Mouse (Mus musculus) thymus, adult 18-20 months (tissue): ENCODE results near the gene Slc25a45.
A peak's percentile ranks its signal among the peaks of the same experiment; 100 is the strongest.

Source experiments
- DNase-seq, 2 experiments: peaks; one replicate each; pipeline ENCODE4 v3.0.0; 2022; ENCODE audit warnings: mixed read lengths in 2 of 2

Gene Slc25a45

GRCm38 (mm10) chr19:5877618-5878361, at the start of gene Slc25a45:
Slc25a45 (plus strand) TSS chr19:5877808.
- peak; percentile 66 to 71 for DNase-seq

- DNase-seq, result no peak
Observed at GRCm38 (mm10) chr19:5828155-5828554, 49.5 kb upstream of the Slc25a45 start.

DNA sequence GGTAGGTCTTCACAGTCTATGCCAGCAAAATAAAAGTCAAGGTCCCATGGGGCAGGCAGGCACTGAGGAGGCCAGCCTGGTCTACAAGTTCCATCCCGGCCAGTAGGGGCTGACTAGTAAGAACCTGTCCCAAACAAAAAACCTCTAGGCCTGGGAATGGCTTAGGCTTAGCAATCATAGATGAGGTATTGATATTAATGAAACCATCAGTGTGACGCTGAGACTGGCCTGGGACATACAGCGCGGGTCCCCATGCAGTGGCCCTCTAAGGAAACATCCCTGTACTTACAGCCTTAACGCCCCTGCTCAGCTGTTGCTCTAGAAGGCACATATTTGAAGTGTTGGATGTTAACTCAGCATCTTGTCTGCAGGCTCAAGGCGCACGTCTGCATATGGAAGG, 48.7 kb upstream of the Slc25a45 start:
- DNase-seq, result no peak

- DNase-seq, result no peak
Observed at GRCm38 (mm10) chr19:5829958-5830615, 47.5 kb upstream of the Slc25a45 start.

- DNase-seq, result no peak
Observed at GRCm38 (mm10) chr19:5830776-5831175, 46.8 kb upstream of the Slc25a45 start.

DNA sequence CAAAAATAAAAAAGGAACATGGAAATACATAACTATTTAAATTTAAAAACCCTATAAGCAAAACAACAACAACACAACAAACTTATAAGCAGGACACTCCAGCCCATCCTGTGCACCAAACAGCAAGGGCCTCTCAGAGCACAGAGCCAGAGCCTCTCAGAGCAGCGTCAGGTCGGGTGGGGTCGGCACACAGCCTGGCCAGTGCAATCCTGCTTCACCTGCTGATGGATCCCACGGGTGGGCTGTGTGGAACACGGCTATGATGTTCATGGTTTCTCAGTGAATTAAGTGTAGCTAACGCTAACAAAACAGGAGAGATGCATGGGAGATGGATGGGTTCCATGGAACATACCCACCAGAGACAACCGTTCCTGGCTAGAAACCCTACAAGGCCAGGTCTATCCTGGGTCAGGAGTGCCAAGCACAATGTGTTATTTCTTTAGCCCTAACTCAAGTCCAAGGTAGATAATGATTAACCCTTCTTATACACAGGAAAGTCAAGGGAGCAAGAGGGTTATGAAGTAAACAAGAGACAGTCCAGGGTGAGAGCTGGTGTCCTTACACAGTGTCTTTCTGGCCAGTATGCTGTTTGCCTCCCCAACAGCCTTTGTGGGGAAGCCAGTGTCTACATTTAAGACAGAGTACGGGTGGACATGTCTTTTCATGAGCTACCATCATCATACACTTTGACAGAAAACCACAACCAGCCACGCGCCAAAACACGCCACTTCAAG, 46.2 kb upstream of the Slc25a45 start:
- no peak for DNase-seq

- DNase-seq, result no peak
Observed at GRCm38 (mm10) chr19:5831958-5832320, 45.7 kb upstream of the Slc25a45 start.

DNA sequence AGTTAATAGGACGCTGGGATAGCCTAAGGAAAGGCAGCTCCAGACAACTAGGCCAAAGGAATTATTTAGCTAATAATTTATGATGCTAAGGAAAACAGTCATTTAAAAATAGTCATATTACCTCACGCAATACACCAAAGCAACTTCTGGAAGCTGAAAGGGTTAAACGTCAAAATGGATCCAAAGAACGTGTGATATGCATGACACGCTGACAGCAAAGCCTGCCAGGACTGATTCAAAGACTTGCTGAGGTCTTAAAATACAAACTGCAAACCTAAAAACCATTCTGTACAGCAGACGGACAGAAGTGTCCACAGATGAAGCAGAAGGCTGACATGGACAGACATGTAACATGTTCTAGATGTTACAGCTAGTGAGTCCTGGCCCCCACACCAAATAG, 45.3 kb upstream of the Slc25a45 start:
- no peak for DNase-seq

GRCm38 (mm10) chr19:5833287-5834100, 44.1 kb upstream of the Slc25a45 start:
- no peak for DNase-seq

- DNase-seq, result no peak
Observed at GRCm38 (mm10) chr19:5834260-5834925, 43.2 kb upstream of the Slc25a45 start.

- DNase-seq, result no peak
Observed at GRCm38 (mm10) chr19:5835054-5835921, 42.3 kb upstream of the Slc25a45 start.

GRCm38 (mm10) chr19:5835922-5836430, 41.6 kb upstream of the Slc25a45 start:
- no peak for DNase-seq

DNA sequence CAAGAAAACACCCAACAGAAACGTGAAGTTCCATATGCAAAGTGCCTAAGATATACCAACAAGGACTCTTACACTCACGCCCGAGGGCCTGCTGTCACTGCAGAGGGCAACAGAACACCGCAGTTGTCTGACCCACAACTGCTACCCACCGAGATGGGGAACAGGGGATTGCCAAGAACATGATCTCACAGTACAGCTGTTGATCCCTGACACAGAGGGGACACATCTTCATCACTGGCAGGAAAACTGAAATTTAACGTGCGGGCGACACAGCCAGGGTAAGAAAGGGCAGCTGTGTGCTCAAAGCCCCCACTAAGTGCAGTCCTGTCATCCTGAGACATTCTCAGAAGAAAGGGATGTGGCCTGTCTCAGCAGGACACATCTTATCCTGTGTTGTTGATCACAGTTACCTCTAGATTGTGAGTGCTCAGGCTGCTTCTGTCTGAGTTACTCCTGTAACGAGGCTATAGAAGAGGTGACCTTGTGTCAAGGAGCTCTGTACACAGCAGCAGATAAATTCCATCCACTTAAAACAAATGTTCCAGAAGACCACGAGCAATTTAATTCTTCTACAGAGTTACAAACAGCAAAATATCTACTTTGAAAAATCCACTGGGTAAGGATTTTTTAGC, 40.6 kb upstream of the Slc25a45 start:
- no peak for DNase-seq

DNA sequence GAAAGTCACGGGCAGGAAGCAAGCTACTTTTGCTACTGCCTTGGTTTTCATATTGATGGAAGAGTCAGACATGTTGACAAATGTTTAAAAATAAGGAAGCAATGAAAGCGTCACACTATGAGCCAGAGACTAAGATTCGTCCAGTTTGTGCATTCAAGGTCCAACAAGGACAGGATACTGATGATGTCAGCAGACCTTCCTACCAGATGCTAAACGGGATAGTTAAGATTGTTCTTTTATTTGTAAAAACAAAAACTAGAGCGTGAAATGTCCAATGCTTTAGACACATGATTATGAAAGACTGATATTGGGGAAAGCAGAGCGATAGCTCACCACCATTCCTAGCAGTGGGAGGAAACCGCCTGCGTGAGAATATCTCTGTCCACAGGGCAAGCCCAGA, 40.0 kb upstream of the Slc25a45 start:
- no peak for DNase-seq

- DNase-seq, result no peak
Observed at GRCm38 (mm10) chr19:5838136-5838891, 39.3 kb upstream of the Slc25a45 start.

DNA sequence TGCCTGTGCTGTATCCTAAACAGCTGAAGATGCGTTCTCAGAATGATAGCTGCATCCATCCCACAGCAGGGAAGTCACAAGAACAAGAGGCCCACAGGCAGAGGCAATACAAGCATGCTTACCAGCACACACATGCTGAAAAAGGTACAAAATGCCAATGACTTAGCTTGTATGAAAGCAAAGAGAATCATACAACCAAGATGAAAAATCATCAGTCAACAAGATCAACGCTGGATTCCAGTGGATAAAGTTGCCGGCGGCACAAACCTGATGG, 38.8 kb upstream of the Slc25a45 start:
- no peak for DNase-seq

- DNase-seq, result no peak
Observed at GRCm38 (mm10) chr19:5839317-5840085, 38.1 kb upstream of the Slc25a45 start.

DNA sequence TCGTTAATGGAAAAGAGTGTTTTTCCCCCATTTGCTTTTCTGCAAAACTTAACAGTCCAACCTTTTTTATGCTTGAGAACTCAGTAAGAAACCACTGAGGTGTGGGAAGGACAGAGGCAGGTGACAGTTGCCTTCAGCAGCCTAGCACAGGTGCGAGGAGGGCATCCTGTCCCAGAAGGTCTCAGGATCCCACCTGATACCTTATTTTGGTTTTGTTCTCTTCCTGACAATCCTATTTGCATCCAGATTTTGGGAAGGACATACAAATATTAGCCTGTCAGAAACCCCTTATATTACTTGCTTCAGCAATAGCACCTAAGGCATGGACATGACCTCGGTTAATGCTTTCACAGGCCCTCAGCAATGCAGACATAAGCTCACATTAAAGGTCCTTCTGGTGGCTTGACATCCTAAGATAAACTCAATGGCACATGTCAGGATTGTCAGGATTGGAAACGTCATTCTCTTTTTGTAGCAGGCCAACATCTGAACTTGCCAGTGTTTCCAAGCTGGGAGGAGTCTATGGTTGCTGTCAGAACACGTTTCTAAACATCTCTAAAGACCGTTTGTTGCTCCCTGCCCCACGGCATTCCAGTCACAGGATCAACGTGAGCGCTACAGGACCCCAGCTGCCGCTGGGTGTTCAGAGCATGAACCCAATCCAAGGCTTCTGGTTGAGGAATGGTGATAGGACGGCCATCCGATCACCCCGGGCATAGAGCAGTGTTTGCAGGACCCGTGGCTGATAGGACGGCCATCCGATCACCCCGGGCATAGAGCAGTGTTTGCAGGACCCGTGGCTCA, 37.3 kb upstream of the Slc25a45 start:
- DNase-seq, result no peak
